Mouse (Mus musculus) embryonic fibroblast, embryonic 13.5 days (primary cell): ENCODE data around the gene Klk1b9. TPM values are rescaled to one million over a fixed set of nuclear protein-coding genes. Genes with fewer than 3 reads are reported as not detected.
"Not testable (repeated sequence)": the region's sequence is repeated elsewhere in the genome, so short reads cannot be mapped to it uniquely, and the experiment has no call there.

Experiments used
- H3K27ac ChIP-seq: 2 replicates; pipeline ENCODE4 v1.5.1; 2012; ENCODE audit warnings: low read length, control low read depth, inconsistent platforms; ENCODE audit not compliant: insufficient read depth
- H3K4me1 ChIP-seq: 2 replicates; pipeline ENCODE4 v1.6.1; 2011; ENCODE audit warnings: low read length; ENCODE audit not compliant: control insufficient read depth, insufficient read depth
- H3K4me3 ChIP-seq: 2 replicates; pipeline ENCODE4 v1.5.1; 2011; ENCODE audit warnings: mild to moderate bottlenecking, control low read depth, low read length; ENCODE audit not compliant: insufficient read depth
- CTCF ChIP-seq: IDR thresholded peaks from 2 replicates; pipeline ENCODE4 v1.5.1; 2011; ENCODE audit warnings: mild to moderate bottlenecking, control low read depth, low read length, moderate library complexity, borderline replicate concordance; ENCODE audit not compliant: insufficient read depth
- POLR2A ChIP-seq: IDR thresholded peaks from 2 replicates; pipeline ENCODE4 v1.6.1; 2011; ENCODE audit warnings: low read depth, mild to moderate bottlenecking, control low read depth, low read length, moderate library complexity
- polyA plus RNA-seq: library from polyadenylated mRNA; stranded (reverse); fragments of >200 nt; gene quantifications from 2 replicates; pipeline ENCODE4 v1.2.4, GENCODE M21; 2011; ENCODE audit warnings: low read depth; ENCODE audit not compliant: missing spikeins, insufficient read length

Gene Klk1b9
- not detected in 2 replicates for polyA plus RNA-seq

DNA sequence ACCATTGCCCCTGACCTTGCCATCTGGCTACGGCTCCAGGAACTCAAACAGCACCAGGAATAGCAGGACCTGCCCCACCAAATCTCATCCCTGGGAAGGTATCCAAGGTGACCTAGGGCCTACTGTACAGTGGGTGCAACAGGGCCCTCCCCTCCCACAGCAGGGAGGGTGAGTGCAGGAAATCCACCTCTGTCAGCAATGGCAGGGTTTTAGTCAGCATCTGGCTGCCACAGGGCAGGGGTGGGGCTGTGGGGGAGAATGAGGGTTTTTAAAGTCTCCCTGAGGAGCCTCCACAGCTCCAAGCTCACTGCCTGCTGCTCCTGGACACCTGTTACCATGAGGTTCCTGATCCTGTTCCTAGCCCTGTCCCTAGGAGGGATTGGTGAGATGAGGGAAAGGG, at the start of gene Klk1b9:
TSS of gene Klk1b9 (plus strand) at position 301 of the 400 bp plus-strand sequence.
- H3K4me3 ChIP-seq, H3K4me1 ChIP-seq, H3K27ac ChIP-seq: not testable (repeated sequence)

DNA sequence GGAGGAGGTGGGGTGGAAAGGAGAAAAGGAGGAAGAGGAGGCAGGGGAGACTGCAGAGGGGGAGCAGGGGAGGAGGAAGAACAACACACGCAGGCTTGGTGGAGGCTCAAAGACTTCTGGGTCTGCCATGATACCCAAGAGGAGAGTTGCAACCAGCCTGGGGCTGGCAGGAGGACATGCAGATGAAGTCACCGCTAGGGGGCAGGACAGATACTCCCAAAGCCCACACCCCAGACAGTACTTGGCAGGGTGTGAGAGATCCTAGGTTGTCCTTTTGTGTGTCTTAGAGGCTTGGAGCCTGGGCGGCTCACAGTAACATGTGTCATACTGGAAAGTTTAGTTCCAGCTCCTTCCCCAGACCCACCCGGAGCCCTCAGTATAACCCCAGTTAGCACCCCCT, 47.3 kb upstream of the Klk1b9 start:
- Histone ChIP-seq H3K4me1 (no peaks in the 10 kb centered on the region), H3K4me3 (no peak overlapping the region)
- TF ChIP-seq CTCF (no peak), POLR2A (no peak)

DNA sequence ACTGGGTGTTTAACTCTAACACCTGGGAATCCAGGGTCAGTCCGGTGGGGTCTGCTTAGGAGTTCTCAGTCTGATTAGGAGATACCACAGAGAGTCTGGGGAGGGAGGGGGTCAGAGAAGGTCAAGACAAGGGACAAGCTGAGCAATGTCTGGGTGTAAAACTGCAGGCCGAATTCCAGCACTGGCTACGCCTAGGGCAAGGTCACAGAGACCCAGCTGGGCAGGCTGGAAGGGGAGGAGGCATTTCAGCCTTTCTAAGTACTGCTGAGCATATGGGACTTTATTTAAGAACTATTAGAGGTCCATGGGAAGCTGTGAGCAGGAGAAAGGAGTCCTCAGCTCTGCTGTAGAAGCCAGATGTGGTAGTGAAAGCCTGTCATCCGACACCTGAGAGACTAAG, 43.5 kb upstream of the Klk1b9 start:
- Histone ChIP-seq H3K27ac (no peak overlapping the region), H3K4me1 (no peaks in the 10 kb centered on the region), H3K4me3 (no peak overlapping the region)
- TF ChIP-seq CTCF (no peak), POLR2A (no peak)

More for the DNA sequence above, 47.3 kb upstream of the Klk1b9 start:
- H3K27ac ChIP-seq = no peak overlapping the region

DNA sequence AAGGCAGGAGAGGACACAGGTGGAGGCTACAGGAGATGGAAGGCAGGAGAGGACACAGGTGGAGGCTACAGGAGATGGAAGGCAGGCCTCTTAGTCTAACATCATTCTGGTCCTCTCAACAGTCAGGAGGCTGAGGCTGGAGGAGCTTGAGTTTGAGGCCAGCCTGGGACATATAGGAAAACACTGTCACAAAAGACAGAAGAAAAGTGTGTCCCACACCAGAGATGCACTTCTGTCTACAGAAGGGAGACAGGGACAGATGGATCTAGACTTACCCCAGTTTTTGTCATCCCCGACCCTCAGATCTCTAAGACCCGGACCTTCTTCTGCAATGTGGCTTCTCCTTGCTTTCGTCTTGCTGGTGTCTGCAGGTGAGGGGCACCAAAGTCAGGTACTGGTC, 42.4 kb upstream of the Klk1b9 start, which contains the start of gene Klk15:
TSS of gene Klk15 (plus strand) at position 301 of the 400 bp plus-strand sequence.
- no peak within 1 kb of the TSS for H3K4me3 ChIP-seq
- no peak within 1 kb of the TSS for H3K27ac ChIP-seq
- no peaks in the 10 kb centered on the region for H3K4me1 ChIP-seq
- TF ChIP-seq POLR2A (no peak), CTCF (no peak)

DNA sequence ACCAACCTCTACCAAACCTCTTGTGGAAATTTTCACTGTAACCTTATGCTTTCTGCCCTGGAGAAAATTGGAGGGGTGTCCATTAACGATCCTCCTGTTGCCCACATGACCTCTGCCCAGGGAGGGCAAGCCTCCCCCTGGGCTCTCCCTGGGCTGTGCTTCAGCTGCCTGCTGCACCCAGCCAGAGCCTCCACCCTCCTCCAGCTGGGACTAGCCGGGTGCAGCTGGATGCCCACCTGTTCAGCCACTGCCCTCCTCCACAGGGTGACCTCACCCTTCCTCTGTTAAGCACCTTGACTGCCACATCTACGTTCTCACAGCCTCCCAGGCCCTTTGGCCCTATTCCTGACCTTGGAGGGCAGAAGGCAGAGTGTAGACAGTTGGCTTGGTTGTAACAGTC, 41.1 kb upstream of the Klk1b9 start:
- TF ChIP-seq POLR2A = no peak
- H3K4me3 ChIP-seq = no peak overlapping the region
- no peaks in the 10 kb centered on the region for H3K4me1 ChIP-seq
- H3K27ac ChIP-seq = no peak overlapping the region

DNA sequence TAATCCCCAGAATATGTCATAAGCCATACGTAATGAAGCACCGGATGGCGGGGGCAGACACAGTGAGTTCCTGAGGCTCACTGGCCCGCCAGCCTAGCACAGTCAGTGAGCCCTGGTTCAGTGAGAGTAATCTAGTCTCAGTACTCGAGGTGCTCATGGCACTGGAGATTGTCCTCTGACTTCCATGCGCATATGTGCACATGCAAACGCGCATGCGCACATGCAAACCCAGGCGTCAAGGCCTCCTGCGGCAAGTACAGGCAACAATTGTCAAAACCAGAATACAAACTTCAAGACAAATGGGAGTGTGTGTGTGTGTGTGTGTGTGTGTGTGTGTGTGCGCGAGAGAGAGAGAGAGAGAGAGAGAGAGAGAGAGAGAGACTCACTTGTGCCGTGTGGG, 39.3 kb upstream of the Klk1b9 start:
- no peak overlapping the region for H3K4me3 ChIP-seq
- no peaks in the 10 kb centered on the region for H3K4me1 ChIP-seq
- H3K27ac ChIP-seq = no peak overlapping the region
- TF ChIP-seq CTCF (no peak), POLR2A (no peak)

DNA sequence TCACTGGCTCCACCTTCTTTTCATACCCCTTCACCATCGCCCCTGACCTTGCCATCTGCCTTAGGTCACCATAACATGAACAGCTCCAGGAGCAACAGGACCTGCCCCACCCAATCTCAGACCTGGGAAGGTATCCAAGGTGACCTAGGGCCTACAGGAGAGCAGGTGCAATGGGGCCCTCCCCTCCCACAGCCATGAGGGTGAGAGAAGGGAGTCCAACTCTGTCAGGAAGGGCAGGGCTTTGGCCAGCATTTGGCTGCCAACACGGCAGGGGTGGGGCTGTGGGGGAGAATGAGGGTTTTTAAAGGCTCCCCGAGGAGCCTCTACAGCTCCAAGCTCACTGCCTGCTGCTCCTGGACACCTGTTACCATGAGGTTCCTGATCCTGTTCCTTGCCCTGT, 33.6 kb upstream of the Klk1b9 start:
- not testable (repeated sequence) for H3K4me1 ChIP-seq, H3K4me3 ChIP-seq

DNA sequence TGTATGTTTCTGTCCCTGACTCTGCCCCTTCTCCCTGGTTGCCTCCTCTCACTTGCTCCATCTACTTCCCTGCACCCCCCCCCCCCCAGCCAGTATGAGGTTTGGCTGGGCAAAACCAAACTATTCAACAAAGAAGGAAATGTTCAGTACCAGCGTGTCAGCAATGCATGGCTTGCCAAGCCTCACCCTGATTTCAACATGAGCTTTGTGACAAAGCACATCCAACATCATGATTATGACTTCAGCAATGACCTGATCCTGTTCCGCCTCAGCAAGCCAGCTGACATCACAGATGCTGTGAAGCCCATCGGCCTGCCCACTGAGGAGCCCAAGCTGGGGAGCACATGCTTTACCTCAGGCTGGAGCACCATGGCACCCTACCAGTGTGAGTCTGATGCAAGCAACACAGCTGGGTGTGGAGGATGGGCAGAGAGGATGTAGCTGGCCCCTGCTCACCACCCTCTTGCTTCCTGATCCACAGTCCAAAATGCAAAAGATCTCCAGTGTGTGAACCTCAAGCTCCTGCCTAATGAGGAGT, 31.1 kb upstream of the Klk1b9 start:
- TF ChIP-seq CTCF = no peak
- no peak for TF ChIP-seq POLR2A
- H3K27ac ChIP-seq = no peak overlapping the region
- no peaks in the 10 kb centered on the region for H3K4me1 ChIP-seq
- no peak overlapping the region for H3K4me3 ChIP-seq

More for the DNA sequence above, 33.6 kb upstream of the Klk1b9 start:
- not testable (repeated sequence) for H3K27ac ChIP-seq

DNA sequence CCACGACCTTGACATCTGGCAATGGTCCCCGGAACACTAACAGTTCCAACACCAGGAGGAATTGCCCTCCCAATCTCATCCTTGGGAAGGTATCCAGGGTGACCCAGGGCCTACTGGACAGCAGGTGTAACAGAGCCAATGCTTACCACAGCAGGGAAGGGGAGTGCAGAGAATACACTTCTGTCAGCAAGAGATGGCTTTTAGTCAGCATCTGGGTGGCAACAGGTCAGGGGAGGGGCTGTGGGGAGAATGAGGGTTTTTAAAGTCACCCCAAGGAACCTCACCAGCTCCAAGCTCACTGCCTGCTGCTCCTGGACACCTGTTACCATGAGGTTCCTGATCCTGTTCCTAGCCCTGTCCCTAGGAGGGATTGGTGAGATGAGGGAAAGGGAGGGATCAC, 25.5 kb upstream of the Klk1b9 start, which contains the start of gene Klk1b8:
TSS of gene Klk1b8 (plus strand) at position 301 of the 400 bp plus-strand sequence.
- Histone ChIP-seq H3K27ac (no peak within 1 kb of the TSS), H3K4me3 (no peak within 1 kb of the TSS), H3K4me1 (no peaks in the 10 kb centered on the region)
- TF ChIP-seq POLR2A = no peak
- TF ChIP-seq CTCF = no peak

DNA sequence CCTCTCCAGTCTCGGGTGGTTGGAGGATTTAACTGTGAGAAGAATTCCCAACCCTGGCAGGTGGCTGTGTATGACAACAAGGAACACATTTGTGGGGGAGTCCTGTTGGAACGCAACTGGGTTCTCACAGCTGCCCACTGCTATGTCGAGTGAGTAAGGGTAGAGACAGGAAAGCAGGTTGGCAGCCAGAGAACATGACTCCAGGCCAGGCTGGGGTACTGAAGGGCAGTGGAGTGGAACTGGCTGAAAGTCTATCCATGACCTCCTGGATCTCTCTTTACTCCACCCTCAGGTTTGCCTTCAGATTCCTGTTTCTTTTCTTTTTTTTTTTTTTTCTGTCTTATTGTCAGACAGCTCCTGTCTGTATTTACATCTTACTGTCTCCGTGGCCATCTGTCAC, 23.2 kb upstream of the Klk1b9 start:
- TF ChIP-seq POLR2A = no peak
- TF ChIP-seq CTCF = no peak
- H3K4me1 ChIP-seq = no peaks in the 10 kb centered on the region
- no peak overlapping the region for H3K4me3 ChIP-seq
- H3K27ac ChIP-seq = no peak overlapping the region

DNA sequence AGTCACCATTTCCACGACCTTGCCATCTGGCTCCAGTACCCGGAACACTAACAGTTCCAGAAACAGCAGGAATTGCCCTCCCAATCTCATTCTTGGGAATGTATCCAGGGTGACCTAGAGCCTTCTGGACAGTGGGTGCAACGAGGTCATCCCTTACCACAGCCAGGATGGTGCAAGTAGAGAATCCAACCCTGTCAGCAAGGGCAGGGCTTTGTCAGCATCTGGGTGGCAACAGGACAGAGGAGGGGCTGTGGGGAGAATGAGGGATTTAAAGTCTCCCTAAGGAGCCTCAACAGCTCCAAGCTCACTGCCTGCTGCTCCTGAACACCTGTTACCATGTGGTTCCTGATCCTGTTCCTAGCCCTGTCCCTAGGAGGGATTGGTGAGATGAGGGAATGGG, 9.4 kb upstream of the Klk1b9 start, which contains the start of gene Klk1b1:
TSS of gene Klk1b1 (plus strand) at position 301 of the 400 bp plus-strand sequence.
- no peak for TF ChIP-seq POLR2A
- no peak for TF ChIP-seq CTCF
- no peak within 1 kb of the TSS for H3K4me3 ChIP-seq
- H3K27ac ChIP-seq = no peak within 1 kb of the TSS
- H3K4me1 ChIP-seq = no peaks in the 10 kb centered on the region
